Mouse (Mus musculus): ENCODE data around the gene Gm3233. TPM values are rescaled to one million over a fixed set of nuclear protein-coding genes. Genes with fewer than 3 reads are reported as not detected.

Gene Gm3233
- not detected in 2 replicates for polyA plus RNA-seq (2021; fragmentation: Nextera tagmentation)
- long read RNA-seq, experiment 1: 0 reads
- long read RNA-seq, experiment 2: 0 reads

DNA sequence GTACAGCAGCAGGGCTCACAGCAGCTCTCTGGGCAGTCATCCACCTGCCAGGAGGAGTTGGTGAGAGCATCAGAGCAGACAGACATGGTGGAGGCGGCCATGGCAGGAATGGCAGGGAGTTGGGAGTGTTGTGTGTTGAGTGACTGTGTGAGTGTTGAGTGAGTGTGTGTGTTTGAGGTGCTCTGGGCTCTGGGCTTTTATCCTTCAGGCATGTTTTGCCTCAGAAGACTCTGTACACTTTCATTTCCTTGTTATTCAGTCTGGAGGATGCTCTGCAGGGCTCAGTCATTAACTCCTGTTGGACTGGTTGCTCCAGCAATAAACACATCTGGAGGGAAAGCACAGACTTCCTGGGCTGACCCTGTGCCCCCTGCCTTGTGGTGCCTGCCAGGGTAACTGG lies at the start of gene Gm3233:
TSS of gene Gm3233 (minus strand) at position 101 of the 400 bp plus-strand sequence.

GRCm38 (mm10) chr10:77798921-77799508 lies 39.5 kb upstream of the Gm3233 start, which contains the start of gene Gm19668:
Gene Gm19668, minus strand, starts transcription at chr10:77799133.

GRCm38 (mm10) chr10:77794976-77795375 lies 35.5 kb upstream of the Gm3233 start, which contains the start of gene Gm9639:
Gene Gm9639, minus strand, starts transcription at chr10:77795076.

DNA sequence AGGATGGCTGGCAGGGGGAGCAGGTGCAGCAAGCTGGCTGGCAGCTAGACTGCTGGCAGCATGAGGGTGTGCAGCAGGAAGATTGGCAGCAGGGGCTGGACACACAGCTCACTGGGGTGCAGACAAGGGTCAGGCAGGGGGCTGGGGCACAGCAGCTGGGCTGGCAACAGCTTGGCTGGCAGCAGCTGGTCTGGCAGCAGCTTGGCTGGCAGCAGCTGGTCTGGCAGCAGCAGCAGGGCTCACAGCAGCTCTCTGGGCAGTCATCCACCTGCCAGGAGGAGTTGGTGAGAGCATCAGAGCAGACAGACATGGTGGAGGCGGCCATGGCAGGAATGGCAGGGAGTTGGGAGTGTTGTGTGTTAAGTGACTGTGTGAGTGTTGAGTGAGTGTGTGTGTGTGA lies 28.4 kb upstream of the Gm3233 start, which contains the start of gene Gm7137:
TSS of gene Gm7137 (minus strand) at position 325 of the 400 bp plus-strand sequence.

DNA sequence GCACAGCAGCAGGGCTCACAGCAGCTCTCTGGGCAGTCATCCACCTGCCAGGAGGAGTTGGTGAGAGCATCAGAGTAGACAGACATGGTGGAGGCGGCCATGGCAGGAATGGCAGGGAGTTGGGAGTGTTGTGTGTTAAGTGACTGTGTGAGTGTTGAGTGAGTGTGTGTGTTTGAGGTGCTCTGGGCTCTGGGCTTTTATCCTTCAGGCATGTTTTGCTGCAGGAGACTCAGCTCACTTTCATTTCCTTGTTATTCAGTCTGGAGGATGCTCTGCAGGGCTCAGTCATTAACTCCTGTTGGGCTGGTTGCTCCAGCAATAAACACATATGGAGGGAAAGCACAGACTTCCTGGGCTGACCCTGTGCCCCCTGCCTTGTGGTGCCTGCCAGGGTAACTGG lies 23.0 kb upstream of the Gm3233 start, which contains the start of gene Gm3250:
TSS of gene Gm3250 (minus strand) at position 101 of the 400 bp plus-strand sequence.

GRCm38 (mm10) chr10:77776844-77777243 lies 17.4 kb upstream of the Gm3233 start, which contains the start of gene Gm7138:
Gene Gm7138, minus strand, starts transcription at chr10:77776944.

GRCm38 (mm10) chr10:77771225-77771624 lies 11.7 kb upstream of the Gm3233 start, which contains the start of gene Gm3238:
Gene Gm3238, minus strand, starts transcription at chr10:77771325.

GRCm38 (mm10) chr10:77751254-77751653 lies 8.2 kb downstream of the Gm3233 start, which contains the start of gene Gm9736:
Gene Gm9736, minus strand, starts transcription at chr10:77751354.

DNA sequence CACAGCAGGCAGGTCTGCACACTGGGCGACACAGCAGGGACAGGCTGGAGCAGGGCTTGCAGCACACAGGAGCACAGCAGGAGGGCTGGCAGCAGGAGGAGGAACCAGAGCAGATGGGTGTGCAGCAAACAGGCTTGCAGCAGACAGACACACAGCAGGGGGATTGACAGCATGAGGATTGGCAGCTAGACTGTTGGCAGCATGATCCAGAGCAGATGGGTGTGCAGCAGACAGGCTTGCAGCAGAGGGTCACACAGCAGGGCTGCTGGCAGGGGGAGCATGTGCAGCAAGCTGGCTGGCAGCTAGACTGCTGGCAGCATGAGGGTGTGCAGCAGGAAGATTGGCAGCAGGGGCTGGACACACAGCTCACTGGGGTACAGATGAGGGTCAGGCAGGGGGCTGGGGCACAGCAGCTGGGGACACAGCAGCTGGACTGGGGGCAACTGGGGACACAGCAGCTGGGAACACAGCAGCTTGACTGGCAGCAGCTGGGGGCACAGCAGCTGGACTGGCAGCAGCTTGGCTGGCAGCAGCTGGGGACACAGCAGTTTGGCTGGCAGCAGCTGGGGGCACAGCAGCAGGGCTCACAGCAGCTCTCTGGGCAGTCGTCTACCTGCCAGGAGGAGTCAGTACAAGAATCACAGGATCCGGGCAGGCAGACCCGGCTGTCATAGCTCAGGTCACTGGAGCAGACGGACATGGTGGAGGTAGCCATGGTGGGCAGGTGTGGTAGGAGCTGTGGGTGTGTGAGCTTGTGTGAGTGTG lies 17.4 kb downstream of the Gm3233 start, which contains the start of gene Gm18596:
TSS of gene Gm18596 (minus strand) at position 715 of the 765 bp plus-strand sequence.

DNA sequence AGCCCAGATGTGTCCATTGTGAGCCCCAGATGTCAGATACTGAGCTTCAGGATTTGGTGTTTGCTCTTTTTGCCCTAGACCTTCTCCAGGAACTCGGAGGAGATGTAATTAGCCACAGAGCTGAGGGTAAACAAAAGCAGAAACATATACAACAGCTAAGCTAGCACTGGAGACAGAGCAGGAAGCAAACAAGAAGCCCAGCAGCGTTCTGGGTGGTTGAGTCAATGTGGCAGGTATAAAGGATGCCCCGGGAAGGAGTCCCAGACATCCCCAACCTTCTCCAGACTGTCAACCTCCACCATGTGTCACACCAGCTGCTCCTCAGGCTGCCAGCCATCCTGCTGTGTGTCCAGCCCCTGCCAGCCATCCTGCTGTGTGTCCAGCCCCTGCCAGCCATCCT lies 33.3 kb downstream of the Gm3233 start, which contains the start of gene Gm10100:
TSS of gene Gm10100 (plus strand) at position 301 of the 400 bp plus-strand sequence.

DNA sequence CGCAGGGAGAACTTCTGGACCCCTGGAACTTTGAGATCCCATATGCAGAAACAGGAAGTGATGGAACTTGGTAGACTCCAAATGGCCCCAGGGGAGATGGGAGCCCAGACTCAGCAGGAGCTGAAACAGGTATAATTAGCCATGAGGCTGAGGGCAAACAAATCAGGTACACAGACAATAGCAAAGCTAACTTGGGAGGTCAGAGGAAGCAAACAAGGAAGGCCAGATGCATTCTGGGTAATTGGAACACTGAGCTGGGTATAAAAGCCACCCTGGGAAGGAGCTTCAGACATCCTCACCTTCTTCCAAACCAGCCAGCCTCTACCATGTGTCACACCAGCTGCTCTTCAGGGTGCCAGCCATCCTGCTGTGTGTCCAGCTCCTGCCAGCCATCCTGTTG lies 39.2 kb downstream of the Gm3233 start, which contains the start of gene Krtap12-1:
TSS of gene Krtap12-1 (plus strand) at position 301 of the 400 bp plus-strand sequence.

DNA sequence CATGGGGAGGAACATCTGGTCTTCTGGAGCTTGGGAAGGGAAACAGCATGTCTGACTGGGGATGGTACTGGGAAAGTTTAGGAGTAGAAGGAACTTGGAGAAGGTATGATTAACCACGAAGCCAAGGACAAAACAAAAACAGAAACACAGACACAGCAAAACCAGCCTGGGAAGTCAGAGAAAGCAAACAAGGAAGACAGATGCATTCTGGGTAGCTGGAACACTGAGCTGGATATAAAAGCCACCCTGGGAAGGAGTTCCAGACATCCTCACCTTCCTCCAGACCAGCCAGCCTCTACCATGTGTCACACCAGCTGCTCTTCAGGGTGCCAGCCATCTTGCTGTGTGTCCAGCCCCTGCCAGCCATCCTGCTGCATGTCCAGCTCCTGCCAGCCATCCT lies 44.0 kb downstream of the Gm3233 start, which contains the start of gene Gm10142:
TSS of gene Gm10142 (plus strand) at position 301 of the 400 bp plus-strand sequence.

DNA sequence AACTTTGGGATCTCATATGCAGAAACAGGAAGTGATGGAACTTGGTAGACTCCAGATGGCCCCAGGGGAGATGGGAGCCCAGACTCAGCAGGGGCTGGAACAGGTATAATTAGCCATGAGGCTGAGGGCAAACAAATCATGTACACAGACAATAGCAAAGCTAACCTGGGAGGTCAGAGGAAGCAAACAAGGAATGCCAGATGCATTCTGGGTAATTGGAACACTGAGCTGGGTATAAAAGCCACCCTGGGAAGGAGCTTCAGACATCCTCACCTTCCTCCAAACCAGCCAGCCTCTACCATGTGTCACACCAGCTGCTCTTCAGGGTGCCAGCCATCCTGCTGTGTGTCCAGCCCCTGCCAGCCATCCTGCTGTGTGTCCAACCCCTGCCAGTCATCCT lies 48.3 kb downstream of the Gm3233 start, which contains the start of gene Gm10024:
TSS of gene Gm10024 (plus strand) at position 301 of the 400 bp plus-strand sequence.

Other genes with a start within 250 kb of the Gm3233 start
- 25.3 and 29.2 TPM in 2 replicates for gene Fam207a, start 243.9 kb downstream of the Gm3233 start, polyA plus RNA-seq (2021; fragmentation: Nextera tagmentation)
- gene Itgb2, start 229.4 kb downstream of the Gm3233 start, polyA plus RNA-seq (2021; fragmentation: Nextera tagmentation): 4.6 and 4.9 TPM in 2 replicates
- 56.3 and 68.9 TPM in 2 replicates for gene Pttg1ip, start 178.0 kb downstream of the Gm3233 start, polyA plus RNA-seq (2021; fragmentation: Nextera tagmentation)
- 157 and 188 TPM in 2 replicates for gene Sumo3, start 153.6 kb downstream of the Gm3233 start, polyA plus RNA-seq (2021; fragmentation: Nextera tagmentation)
- 1.9 and 10.3 TPM in 2 replicates for gene Gm49325, start 153.5 kb downstream of the Gm3233 start, polyA plus RNA-seq (2021; fragmentation: Nextera tagmentation)
- gene Ube2g2, start 137.4 kb downstream of the Gm3233 start, polyA plus RNA-seq (2021; fragmentation: Nextera tagmentation): 50.9 and 59.2 TPM in 2 replicates
- 0.20 TPM in 2 replicates for gene Tspear, start 73.1 kb downstream of the Gm3233 start, polyA plus RNA-seq (2021; fragmentation: Nextera tagmentation)
- not detected in 2 replicates for gene Gm19402, start 68.9 kb downstream of the Gm3233 start, polyA plus RNA-seq (2021; fragmentation: Nextera tagmentation)
- not detected in 2 replicates for gene Gm9508, start 62.4 kb downstream of the Gm3233 start, polyA plus RNA-seq (2021; fragmentation: Nextera tagmentation)
- not detected in 2 replicates for gene Gm10272, start 53.1 kb downstream of the Gm3233 start, polyA plus RNA-seq (2021; fragmentation: Nextera tagmentation)
- not detected in 2 replicates for gene Gm10024, start 48.2 kb downstream of the Gm3233 start, polyA plus RNA-seq (2021; fragmentation: Nextera tagmentation)
- gene Gm10142, start 43.9 kb downstream of the Gm3233 start, polyA plus RNA-seq (2021; fragmentation: Nextera tagmentation): not detected in 2 replicates
- gene Krtap12-1, start 39.1 kb downstream of the Gm3233 start, polyA plus RNA-seq (2021; fragmentation: Nextera tagmentation): not detected in 2 replicates
- gene Gm10100, start 33.2 kb downstream of the Gm3233 start, polyA plus RNA-seq (2021; fragmentation: Nextera tagmentation): not detected in 2 replicates
- gene Gm18596, start 17.0 kb downstream of the Gm3233 start, polyA plus RNA-seq (2021; fragmentation: Nextera tagmentation): not detected in 2 replicates
- gene Gm9736, start 8.3 kb downstream of the Gm3233 start, polyA plus RNA-seq (2021; fragmentation: Nextera tagmentation): not detected in 2 replicates
- gene Gm3238, start 11.6 kb upstream of the Gm3233 start, polyA plus RNA-seq (2021; fragmentation: Nextera tagmentation): not detected in 2 replicates
- not detected in 2 replicates for gene Gm7138, start 17.3 kb upstream of the Gm3233 start, polyA plus RNA-seq (2021; fragmentation: Nextera tagmentation)
- gene Gm3250, start 22.9 kb upstream of the Gm3233 start, polyA plus RNA-seq (2021; fragmentation: Nextera tagmentation): not detected in 2 replicates
- gene Gm7137, start 28.5 kb upstream of the Gm3233 start, polyA plus RNA-seq (2021; fragmentation: Nextera tagmentation): not detected in 2 replicates
- gene Gm9639, start 35.4 kb upstream of the Gm3233 start, polyA plus RNA-seq (2021; fragmentation: Nextera tagmentation): not detected in 2 replicates
- not detected in 2 replicates for gene Gm19668, start 39.5 kb upstream of the Gm3233 start, polyA plus RNA-seq (2021; fragmentation: Nextera tagmentation)
- not detected in 2 replicates for gene Gm9507, start 52.2 kb upstream of the Gm3233 start, polyA plus RNA-seq (2021; fragmentation: Nextera tagmentation)
- not detected in 2 replicates for gene Gm2696, start 55.0 kb upstream of the Gm3233 start, polyA plus RNA-seq (2021; fragmentation: Nextera tagmentation)
- not detected in 2 replicates for gene Krtap10-4, start 67.4 kb upstream of the Gm3233 start, polyA plus RNA-seq (2021; fragmentation: Nextera tagmentation)
- gene Krtap10-10, start 76.3 kb upstream of the Gm3233 start, polyA plus RNA-seq (2021; fragmentation: Nextera tagmentation): not detected in 2 replicates
- not detected in 2 replicates for gene Gm36176, start 87.1 kb upstream of the Gm3233 start, polyA plus RNA-seq (2021; fragmentation: Nextera tagmentation)
- gene Gm10318, start 93.2 kb upstream of the Gm3233 start, polyA plus RNA-seq (2021; fragmentation: Nextera tagmentation): not detected in 2 replicates
- gene Gm3285, start 102.3 kb upstream of the Gm3233 start, polyA plus RNA-seq (2021; fragmentation: Nextera tagmentation): not detected in 2 replicates
- gene Lrrc3, start 142.9 kb upstream of the Gm3233 start, polyA plus RNA-seq (2021; fragmentation: Nextera tagmentation): 4.8 TPM in 2 replicates
- 3.8 and 4.0 TPM in 2 replicates for gene Trpm2, start 210.9 kb upstream of the Gm3233 start, polyA plus RNA-seq (2021; fragmentation: Nextera tagmentation)
- gene 1810043G02Rik, start 218.8 kb upstream of the Gm3233 start, polyA plus RNA-seq (2021; fragmentation: Nextera tagmentation): 38.1 and 47.5 TPM in 2 replicates